Mouse (Mus musculus): Measurements from ENCODE around the gene Cpm. TPM values are rescaled to one million over a fixed set of nuclear protein-coding genes. Genes with fewer than 3 reads are reported as not detected.

Cpm gene
- polyA plus RNA-seq, 1 experiment from 2014 or later = 69.8 TPM

Other genes starting within 250 kb of the Cpm start
- gene Cpsf6, start 249.5 kb upstream of the Cpm start, polyA plus RNA-seq (2015; fragmentation: Nextera tagmentation; extraction: Ambion mirVana) = 125 TPM in 2 replicates
- gene Mdm2, start 81.3 kb downstream of the Cpm start, polyA plus RNA-seq (2015; fragmentation: Nextera tagmentation; extraction: Ambion mirVana) = 40.2 and 43.8 TPM in 2 replicates
- 21.5 and 25.1 TPM in 2 replicates for gene Slc35e3, start 116.9 kb downstream of the Cpm start, polyA plus RNA-seq (2015; fragmentation: Nextera tagmentation; extraction: Ambion mirVana)
- 54.2 and 54.6 TPM in 2 replicates for gene Nup107, start 163.2 kb downstream of the Cpm start, polyA plus RNA-seq (2015; fragmentation: Nextera tagmentation; extraction: Ambion mirVana)
- 184 and 187 TPM in 2 replicates for gene Rap1b, start 216.5 kb downstream of the Cpm start, polyA plus RNA-seq (2015; fragmentation: Nextera tagmentation; extraction: Ambion mirVana)